Mouse (Mus musculus) forebrain, embryonic 10.5 days (tissue): Measurements from ENCODE around the gene Olfr282. TPM values are rescaled to one million over a fixed set of nuclear protein-coding genes. Genes with fewer than 3 reads are reported as not detected.
"Not testable (repeated sequence)": the region's sequence is repeated elsewhere in the genome, so short reads cannot be mapped to it uniquely, and the experiment has no call there.

ENCODE experiments used
- DNase-seq: peaks from one replicate; pipeline ENCODE4 v3.0.0-alpha.2; 2017; ENCODE audit warnings: low spot score; ENCODE audit errors: extremely low spot score
- H3K27ac ChIP-seq: fragments of 300-500 bp; sonication (generic); 2 replicates; pipeline ENCODE4 v1.5.1; 2016; ENCODE audit warnings: mild to moderate bottlenecking
- H3K27me3 ChIP-seq: fragments of 300-500 bp; sonication (generic); 2 replicates; pipeline ENCODE4 v1.6.1; 2016; ENCODE audit warnings: mild to moderate bottlenecking; ENCODE audit not compliant: poor library complexity, severe bottlenecking
- H3K36me3 ChIP-seq: fragments of 300-500 bp; sonication (generic); replicated peaks from 2 replicates; pipeline ENCODE4 v1.6.1; 2016; ENCODE audit warnings: mild to moderate bottlenecking, moderate library complexity
- H3K4me1 ChIP-seq: fragments of 300-500 bp; sonication (generic); 2 replicates; pipeline ENCODE4 v1.6.1; 2016
- H3K4me3 ChIP-seq: fragments of 300-500 bp; sonication (generic); 2 replicates; pipeline ENCODE4 v1.5.1; 2016; ENCODE audit warnings: mild to moderate bottlenecking, moderate library complexity
- H3K9me3 ChIP-seq: fragments of 300-500 bp; sonication (generic); 2 replicates; pipeline ENCODE4 v1.6.1; 2016; ENCODE audit warnings: mild to moderate bottlenecking, moderate library complexity
- WGBS: fragments of 180-500 bp; shearing (Covaris S2); methylation state at CpG from one replicate; pipeline ENCODE4 v1.1.7; 2016; 5-methylcytosine and 5-hydroxymethylcytosine counted together
- polyA plus RNA-seq: library from polyadenylated mRNA; unstranded; fragments of >200 nt; fragmentation: Nextera tagmentation; extraction: Ambion mirVana; gene quantifications from 2 replicates; pipeline ENCODE4 v1.2.1, GENCODE M21; 2016

Gene Olfr282
- polyA plus RNA-seq: not detected in 2 replicates

GRCm38 (mm10) chr15:98430925-98431324 is at the start of gene Olfr282:
Gene Olfr282 (plus strand): TSS chr15:98431225.
- 80% methylated on average over 5 of the region's 5 CpGs for WGBS
- H3K4me3 ChIP-seq, H3K4me1 ChIP-seq: not testable (repeated sequence)

GRCm38 (mm10) chr15:98387621-98388020 is 43.4 kb upstream of the Olfr282 start:
- Histone ChIP-seq H3K27me3 (no peaks in the 10 kb centered on the region), H3K4me1 (no peaks in the 10 kb centered on the region), H3K27ac (no peak overlapping the region), H3K4me3 (no peak overlapping the region), H3K36me3 (no peaks in the 10 kb centered on the region), H3K9me3 (no peaks in the 10 kb centered on the region)
- DNase-seq: no peak
- WGBS: 80% methylated on average over 2 of the region's 2 CpGs

More at GRCm38 (mm10) chr15:98430925-98431324, at the start of gene Olfr282:
- not testable (repeated sequence) for H3K36me3 ChIP-seq, H3K9me3 ChIP-seq, H3K27me3 ChIP-seq, DNase-seq, H3K27ac ChIP-seq

DNA sequence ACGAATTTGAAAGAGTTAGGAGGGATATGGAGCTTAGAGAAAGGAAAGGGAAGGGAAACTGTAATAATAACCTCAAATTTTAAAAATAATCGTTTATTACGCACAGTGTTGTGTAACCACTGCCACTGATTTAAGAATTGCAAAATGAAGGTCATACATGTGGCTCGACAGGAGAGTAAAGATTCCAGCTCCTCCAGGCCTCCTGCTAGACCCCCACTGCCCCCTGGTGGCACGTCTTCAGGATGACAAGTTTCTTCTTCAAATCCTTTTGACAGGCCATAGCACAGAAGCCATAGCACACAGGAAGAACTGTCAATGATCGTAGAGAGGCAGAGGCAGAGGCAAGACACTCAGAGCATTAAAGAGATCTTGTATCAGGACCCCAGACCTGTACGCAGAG is 41.2 kb upstream of the Olfr282 start:
- H3K4me3 ChIP-seq: no peak overlapping the region
- H3K27me3 ChIP-seq: no peaks in the 10 kb centered on the region
- no peaks in the 10 kb centered on the region for H3K4me1 ChIP-seq
- 38% methylated on average over 7 of the region's 7 CpGs for WGBS
- H3K36me3 ChIP-seq: no peaks in the 10 kb centered on the region
- no peak overlapping the region for H3K27ac ChIP-seq
- peaks cover 4% of the 10 kb centered on the region; the same call in 1 of the 2 replicates for H3K9me3 ChIP-seq
- peak; percentile 75 for DNase-seq

- Histone ChIP-seq H3K27me3 (no peaks in the 10 kb centered on the region), H3K4me1 (no peaks in the 10 kb centered on the region), H3K9me3 (peaks cover 9% of the 10 kb centered on the region), H3K27ac (no peak overlapping the region), H3K4me3 (no peak overlapping the region), H3K36me3 (no peaks in the 10 kb centered on the region)
- 72% methylated on average over 10 of the region's 10 CpGs for WGBS
- no peak for DNase-seq
These were observed 39.7 kb upstream of the Olfr282 start for GRCm38 (mm10) chr15:98391081-98391902.

GRCm38 (mm10) chr15:98391903-98392187 is 39.2 kb upstream of the Olfr282 start:
- no peak overlapping the region for H3K27ac ChIP-seq
- WGBS: 41% methylated on average over 2 of the region's 2 CpGs
- no peak for DNase-seq

DNA sequence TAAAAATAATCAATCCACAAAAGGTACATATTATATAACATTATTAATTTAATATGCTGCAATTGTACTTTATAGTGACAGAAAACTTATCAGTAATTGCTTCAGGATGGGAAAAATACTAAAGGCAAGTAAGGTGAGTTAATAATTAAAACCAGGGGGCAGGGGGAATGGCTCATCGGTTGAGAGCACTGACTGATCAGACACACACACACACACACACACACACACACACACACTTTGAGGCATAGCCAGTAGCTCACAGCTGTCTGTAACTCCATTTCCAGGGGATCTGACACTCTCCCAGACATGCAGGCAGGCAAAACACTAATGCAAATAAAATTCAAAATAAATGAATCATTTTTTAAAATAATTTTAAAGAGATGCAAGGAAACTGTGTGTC is 33.9 kb upstream of the Olfr282 start:
- WGBS: 92% methylated on average over 1 of the region's 1 CpGs
- no peak for DNase-seq
- H3K9me3 ChIP-seq: peaks cover 9% of the 10 kb centered on the region

More at GRCm38 (mm10) chr15:98391903-98392187, 39.2 kb upstream of the Olfr282 start:
- no peak overlapping the region for H3K4me3 ChIP-seq
- peaks cover 9% of the 10 kb centered on the region for H3K9me3 ChIP-seq
- no peaks in the 10 kb centered on the region for H3K36me3 ChIP-seq
- no peaks in the 10 kb centered on the region for H3K4me1 ChIP-seq
- H3K27me3 ChIP-seq: no peaks in the 10 kb centered on the region

GRCm38 (mm10) chr15:98402356-98402755 is 28.7 kb upstream of the Olfr282 start:
- no peak overlapping the region for H3K4me3 ChIP-seq

More for the DNA sequence above, 33.9 kb upstream of the Olfr282 start:
- Histone ChIP-seq H3K36me3 (no peaks in the 10 kb centered on the region), H3K4me3 (no peak overlapping the region), H3K4me1 (no peaks in the 10 kb centered on the region), H3K27ac (no peak overlapping the region), H3K27me3 (no peaks in the 10 kb centered on the region)

GRCm38 (mm10) chr15:98408406-98409060 is 22.5 kb upstream of the Olfr282 start:
- no peak overlapping the region for H3K27ac ChIP-seq
- no peak for DNase-seq
- no peaks in the 10 kb centered on the region for H3K9me3 ChIP-seq
- WGBS: 72% methylated on average over 17 of the region's 17 CpGs
- no peaks in the 10 kb centered on the region for H3K36me3 ChIP-seq
- H3K27me3 ChIP-seq: no peaks in the 10 kb centered on the region
- no peak overlapping the region for H3K4me3 ChIP-seq
- no peaks in the 10 kb centered on the region for H3K4me1 ChIP-seq

More at GRCm38 (mm10) chr15:98402356-98402755, 28.7 kb upstream of the Olfr282 start:
- Histone ChIP-seq H3K27me3 (no peaks in the 10 kb centered on the region), H3K4me1 (no peaks in the 10 kb centered on the region), H3K36me3 (no peaks in the 10 kb centered on the region), H3K27ac (no peak overlapping the region), H3K9me3 (no peaks in the 10 kb centered on the region)
- WGBS: 89% methylated on average over 10 of the region's 10 CpGs
- DNase-seq: no peak

DNA sequence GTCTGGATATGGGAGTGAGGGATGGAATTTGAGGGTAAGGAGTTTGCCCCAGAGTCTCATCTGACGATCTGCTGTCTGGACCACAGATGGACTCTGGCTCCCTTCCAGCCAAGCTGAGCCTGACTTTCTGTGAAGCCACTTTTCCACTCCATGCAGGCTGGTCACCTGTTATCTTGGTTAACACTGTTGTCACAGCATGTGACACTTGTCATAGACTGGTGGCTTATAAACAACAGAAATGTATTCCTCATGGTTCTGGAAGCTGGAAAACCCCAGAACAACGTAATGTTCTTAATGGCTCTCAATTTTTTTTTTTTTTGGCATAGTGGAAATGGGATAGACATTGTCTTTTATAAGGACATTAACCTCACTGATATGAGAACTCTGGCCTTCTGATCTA is 21.4 kb upstream of the Olfr282 start:
- Histone ChIP-seq H3K27me3 (no peaks in the 10 kb centered on the region), H3K36me3 (no peaks in the 10 kb centered on the region), H3K27ac (no peak overlapping the region), H3K9me3 (no peaks in the 10 kb centered on the region), H3K4me1 (no peaks in the 10 kb centered on the region), H3K4me3 (no peak overlapping the region)
- no peak for DNase-seq
- WGBS: 91% methylated on average over 2 of the region's 2 CpGs

GRCm38 (mm10) chr15:98410249-98410648 is 20.8 kb upstream of the Olfr282 start:
- Histone ChIP-seq H3K27me3 (no peaks in the 10 kb centered on the region), H3K36me3 (no peaks in the 10 kb centered on the region), H3K4me1 (no peaks in the 10 kb centered on the region), H3K27ac (no peak overlapping the region), H3K4me3 (no peak overlapping the region), H3K9me3 (no peaks in the 10 kb centered on the region)
- WGBS: 91% methylated on average over 9 of the region's 9 CpGs
- no peak for DNase-seq

DNA sequence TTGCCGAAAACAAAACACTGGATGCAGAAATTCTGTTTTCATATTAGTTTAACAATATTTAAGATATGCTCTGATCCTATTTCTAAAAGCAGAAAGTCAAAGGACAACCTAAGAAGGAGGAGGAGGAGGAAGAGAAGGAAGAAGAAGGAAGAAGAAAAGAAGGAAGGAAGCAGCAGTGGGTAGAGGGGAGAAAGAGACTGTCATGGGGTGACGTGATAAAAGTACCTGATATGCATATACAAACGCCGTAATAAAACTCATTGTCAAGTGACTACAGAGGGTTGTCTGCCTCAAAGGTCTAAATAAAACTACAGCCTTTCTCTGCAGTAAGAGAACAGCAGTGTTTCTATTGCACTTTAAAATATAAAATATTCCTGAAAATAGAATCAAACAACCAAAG is 15.0 kb upstream of the Olfr282 start:
- Histone ChIP-seq H3K4me3 (no peak overlapping the region), H3K4me1 (no peaks in the 10 kb centered on the region), H3K36me3 (no peaks in the 10 kb centered on the region), H3K27me3 (no peaks in the 10 kb centered on the region), H3K9me3 (no peaks in the 10 kb centered on the region), H3K27ac (no peak overlapping the region)
- WGBS: 83% methylated on average over 4 of the region's 4 CpGs
- DNase-seq: no peak

GRCm38 (mm10) chr15:98416802-98417201 is 14.2 kb upstream of the Olfr282 start:
- H3K4me1 ChIP-seq, DNase-seq, H3K9me3 ChIP-seq, H3K36me3 ChIP-seq, H3K4me3 ChIP-seq, H3K27me3 ChIP-seq, H3K27ac ChIP-seq: not testable (repeated sequence)

- H3K36me3 ChIP-seq, H3K4me1 ChIP-seq, H3K9me3 ChIP-seq, H3K27me3 ChIP-seq, H3K27ac ChIP-seq, H3K4me3 ChIP-seq, DNase-seq: not testable (repeated sequence)
- WGBS: 27% methylated on average over 3 of the region's 3 CpGs
These were observed 13.7 kb upstream of the Olfr282 start for GRCm38 (mm10) chr15:98417285-98417684.
